Mouse (Mus musculus): Measurements from ENCODE around the gene Rsrc1.

Gene Rsrc1

DNA sequence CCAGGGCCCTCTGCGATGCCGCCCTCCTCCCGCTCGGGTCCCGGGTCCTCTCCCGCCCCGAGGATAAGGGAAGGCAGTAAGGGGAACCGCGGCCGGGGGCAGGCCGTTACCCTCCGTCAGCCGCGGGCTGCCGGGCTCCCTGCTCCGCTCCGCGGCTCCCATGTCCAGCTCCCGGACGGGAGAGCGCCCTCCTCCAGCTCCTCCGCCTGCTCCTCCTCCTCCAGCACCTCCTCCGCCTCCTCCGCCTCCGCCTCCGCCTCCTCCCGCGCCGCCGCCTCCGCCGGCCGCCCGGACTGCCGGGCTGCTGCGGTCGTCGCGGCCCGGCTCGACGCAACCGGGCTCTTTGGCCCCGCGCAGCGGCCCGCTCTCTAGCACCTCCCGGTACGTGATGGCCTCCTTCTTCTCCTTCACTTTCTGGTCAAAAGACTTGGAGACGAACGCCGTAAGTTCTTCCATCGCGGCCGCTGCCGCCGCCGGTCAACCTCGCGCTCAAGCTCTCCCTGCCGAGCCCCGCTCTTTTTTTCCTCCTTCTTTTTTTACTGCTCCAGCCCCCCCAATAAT lies at the start of gene Rsrc1:
Gene Rsrc1 (plus strand): TSS at position 290 of the 561 bp plus-strand sequence.
- no peak for DNase-seq (ENCODE audit: low spot score)

DNA sequence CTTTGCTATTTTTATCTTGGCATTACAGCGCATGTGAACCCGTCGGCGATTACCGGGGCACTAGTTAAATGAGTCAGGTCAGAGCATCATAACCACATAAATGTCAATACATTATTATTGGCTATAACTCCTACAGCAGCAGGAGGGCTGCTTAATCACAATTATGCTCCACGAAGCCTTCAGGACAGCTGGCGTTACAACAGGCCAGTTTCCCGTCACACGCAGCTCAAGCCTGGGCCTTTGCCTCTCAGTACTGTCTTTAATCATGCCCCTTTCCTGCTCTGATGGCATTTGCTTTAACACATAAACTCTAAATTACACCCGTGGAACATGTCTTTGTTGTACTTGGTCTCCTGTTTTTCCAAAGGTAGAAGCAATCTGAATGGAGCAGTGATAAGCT lies 41.5 kb upstream of the Rsrc1 start:
- no peak for DNase-seq (ENCODE audit: low spot score)

DNA sequence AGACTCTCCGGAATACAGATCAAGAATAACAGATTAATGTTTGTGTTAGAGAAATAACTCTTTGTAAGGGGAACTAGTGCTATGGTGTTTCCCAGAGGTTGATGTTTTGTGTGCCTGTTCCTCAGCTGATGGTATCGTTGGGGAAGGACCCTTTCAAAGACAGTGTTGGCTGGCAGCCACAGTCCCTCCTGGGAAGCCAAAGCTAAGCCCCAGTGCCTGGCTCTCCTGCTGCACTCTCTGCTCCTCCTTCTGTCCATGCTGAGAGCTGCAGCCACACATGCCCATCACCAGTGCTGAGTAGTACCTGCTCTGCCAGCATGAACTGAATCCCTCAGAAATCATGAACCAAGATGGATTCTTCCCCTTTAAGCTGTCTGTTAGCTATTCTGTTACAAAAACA lies 26.1 kb upstream of the Rsrc1 start:
- no peak for DNase-seq (ENCODE audit: low spot score)

DNA sequence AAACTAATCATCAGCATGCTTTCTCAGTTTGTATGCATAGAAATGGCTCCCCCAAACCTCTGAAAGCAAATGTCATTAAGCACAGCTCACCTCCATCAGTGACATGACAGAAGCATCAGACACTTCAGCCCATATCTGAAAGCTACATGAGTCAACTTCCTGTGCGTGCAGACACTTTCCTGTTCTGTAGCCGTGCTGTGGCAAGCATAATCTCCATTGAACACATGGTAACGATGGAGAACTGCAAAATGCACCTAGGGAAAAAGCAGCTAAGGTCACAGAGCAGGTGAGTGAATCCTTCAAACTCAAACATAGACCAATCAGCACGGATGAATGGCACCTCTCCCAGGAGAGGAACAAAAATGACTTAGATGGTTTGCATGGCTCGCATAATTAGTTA lies 21.2 kb upstream of the Rsrc1 start:
- no peak for DNase-seq (ENCODE audit: low spot score)

DNA sequence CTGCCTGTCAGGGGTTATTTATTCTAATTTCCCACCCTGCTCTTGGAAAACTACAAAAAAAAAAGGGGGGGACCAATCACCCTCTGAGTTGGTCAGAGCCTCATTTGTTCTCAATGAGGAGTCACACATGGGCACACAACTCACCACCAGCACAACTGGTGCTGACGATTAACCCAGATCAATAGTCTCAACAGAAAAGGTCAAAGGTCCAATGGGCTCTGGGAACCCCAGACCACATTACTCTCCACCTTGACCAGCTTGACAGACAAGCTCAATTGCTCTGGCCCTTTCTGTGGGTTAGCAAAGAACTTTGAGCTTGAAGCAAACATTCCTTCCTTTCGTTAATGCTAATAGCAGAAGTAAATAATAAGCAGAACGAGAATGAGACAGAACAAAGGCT lies 16.3 kb upstream of the Rsrc1 start:
- DNase-seq (ENCODE audit: low spot score) = no peak

DNA sequence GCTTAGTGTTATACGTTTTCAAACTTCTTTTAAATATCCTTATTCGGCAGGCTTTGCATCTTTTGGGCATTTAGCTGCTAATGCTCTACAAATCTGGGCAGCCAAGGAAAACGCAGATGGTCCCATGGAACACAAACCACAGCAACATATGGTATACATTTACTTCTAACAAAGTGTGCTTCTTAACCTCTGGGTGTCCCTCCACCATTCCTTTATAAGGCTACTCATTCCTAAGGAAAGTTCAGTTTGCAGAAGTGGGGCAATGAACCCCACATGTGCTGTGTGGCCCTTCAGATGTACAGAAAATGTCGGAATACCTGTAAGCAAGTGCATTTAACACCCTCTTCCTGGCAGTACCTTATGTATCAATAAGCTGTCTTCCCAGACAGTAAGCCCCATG lies 13.7 kb upstream of the Rsrc1 start:
- no peak for DNase-seq (ENCODE audit: low spot score)

DNA sequence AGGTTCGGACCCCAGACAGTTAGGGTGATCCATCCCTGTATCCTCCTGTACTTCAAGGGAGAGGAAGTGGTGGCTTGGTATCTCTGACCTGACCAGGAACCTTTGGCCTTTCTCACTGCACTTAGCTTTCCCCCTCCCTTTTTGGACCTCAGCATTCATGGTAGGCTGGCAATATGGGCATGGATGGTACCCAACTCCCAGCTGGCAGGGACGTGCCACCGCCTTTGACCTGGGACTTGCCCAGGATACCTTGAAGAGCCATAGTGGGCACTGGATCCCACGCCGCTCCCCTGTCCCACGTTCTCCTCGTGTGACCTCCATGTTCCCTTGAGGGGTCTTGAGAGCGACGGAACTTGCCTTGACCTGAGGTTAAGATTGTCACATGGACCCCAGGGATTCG lies 10.9 kb upstream of the Rsrc1 start:
- no peak for DNase-seq (ENCODE audit: low spot score)

DNA sequence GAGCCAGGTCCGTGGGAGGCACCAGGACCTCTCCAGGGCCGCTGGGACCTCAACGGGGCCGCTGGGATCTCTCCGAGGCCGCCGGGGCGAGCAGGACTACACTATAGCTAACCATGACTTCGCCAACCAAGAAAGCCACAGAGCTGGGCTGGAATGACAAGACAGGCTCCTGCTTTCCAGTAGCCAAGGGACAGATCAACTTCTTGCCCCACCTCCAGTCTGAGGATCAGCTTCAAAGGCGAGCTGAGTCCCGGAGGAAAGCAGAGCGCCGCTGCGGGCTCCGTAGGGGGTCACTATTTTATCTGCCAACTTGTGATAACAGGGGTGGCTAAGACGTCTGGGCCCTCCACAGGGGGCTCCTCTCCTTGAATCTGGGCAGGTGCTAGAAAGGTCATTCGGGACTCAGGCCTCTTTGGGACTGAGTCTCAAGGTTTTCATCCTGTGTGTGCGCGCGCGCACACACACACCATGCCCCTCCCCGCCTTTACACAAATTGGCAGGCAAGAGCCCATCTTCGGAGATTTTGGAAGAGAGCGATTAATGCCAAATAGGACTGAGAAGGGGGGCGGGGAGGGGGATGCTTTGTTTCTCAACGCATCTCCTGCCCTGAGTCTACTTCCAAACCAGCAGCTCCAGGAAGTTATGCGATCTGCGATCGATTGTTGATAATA lies 10.4 kb upstream of the Rsrc1 start:
- DNase-seq (ENCODE audit: low spot score) = no peak

DNA sequence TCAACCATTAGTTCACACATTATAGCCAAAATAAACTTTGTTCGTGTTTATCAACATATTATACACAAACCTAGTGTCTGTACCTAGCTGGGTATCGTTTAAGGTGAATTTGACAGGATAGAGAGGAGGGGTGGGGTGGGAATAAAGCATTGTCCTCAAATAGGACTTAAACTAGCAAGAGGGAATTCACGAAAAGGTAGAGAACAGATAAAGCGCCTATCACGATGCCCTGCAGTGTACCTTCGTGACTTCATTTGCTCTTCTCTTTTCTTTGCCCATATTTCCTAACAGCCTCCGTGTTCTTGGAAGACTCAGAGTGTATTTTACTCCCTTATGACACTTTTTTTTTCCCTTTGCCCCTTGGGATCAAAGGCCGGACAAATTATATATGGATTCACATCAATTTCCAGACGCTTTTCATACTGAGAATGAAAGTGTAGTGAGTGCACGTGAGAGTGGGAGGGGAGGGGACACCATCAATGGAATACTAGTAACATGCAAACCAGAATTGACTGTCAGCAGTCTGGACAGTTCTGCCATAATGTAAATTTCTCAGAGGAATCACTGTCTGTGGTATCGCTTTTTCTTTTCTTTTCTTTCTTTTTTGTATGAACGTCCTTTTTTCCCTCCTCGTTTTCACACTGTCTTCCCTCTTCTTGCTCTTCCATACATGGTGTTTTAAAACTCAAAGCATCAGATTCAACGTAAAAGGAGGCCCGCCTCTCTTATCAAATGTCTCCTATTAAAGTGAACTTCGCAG lies 8.8 kb upstream of the Rsrc1 start:
- DNase-seq (ENCODE audit: low spot score) = no peak

DNA sequence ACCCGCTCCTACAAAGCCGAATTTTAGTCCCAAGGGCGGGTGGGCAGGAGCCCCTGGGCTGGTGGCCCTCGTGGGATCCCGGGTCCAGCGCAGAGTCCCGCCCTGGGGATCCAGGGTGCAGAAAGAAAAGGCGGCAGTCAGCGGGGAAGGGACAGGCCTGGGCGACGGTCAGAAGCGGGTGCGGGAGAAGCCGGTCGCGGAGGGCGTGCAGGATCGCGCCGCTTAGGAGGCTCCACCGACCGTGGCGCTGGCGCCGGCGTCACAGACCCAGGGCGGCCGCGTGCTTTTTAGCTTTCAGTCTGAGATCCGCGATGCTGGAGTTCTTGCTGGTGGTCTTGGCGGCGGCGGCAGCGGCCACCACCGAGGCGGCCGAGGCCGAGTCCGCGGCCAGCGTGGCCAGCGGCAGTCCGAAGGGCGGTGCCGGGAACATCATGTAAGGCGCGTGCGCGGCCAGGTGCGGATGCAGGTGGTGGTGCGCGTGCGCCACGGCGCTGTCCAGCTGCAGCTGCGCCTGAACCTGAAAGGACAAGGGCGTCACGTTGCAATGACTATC lies 7.7 kb upstream of the Rsrc1 start:
- no peak for DNase-seq (ENCODE audit: low spot score)

DNA sequence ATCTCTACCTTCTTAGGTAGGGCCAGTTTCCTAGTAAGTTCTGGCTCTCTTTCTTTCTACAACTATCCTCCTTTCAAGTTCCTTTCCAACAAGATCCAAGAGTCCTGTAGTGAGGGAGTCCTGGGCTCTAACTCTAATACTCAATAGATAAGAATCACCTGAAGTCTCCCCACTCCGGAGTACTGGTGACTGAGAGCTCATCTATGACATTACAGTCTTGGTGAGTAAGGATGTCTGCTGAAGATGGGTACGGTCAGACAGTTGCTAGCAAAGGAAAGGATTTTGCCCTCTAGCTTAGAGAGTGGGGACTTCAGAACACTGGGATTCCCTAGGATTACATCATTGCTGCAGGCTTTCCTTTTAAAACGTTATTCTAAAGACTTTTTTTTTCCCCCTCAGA lies 6.7 kb upstream of the Rsrc1 start:
- DNase-seq (ENCODE audit: low spot score) = no peak

DNA sequence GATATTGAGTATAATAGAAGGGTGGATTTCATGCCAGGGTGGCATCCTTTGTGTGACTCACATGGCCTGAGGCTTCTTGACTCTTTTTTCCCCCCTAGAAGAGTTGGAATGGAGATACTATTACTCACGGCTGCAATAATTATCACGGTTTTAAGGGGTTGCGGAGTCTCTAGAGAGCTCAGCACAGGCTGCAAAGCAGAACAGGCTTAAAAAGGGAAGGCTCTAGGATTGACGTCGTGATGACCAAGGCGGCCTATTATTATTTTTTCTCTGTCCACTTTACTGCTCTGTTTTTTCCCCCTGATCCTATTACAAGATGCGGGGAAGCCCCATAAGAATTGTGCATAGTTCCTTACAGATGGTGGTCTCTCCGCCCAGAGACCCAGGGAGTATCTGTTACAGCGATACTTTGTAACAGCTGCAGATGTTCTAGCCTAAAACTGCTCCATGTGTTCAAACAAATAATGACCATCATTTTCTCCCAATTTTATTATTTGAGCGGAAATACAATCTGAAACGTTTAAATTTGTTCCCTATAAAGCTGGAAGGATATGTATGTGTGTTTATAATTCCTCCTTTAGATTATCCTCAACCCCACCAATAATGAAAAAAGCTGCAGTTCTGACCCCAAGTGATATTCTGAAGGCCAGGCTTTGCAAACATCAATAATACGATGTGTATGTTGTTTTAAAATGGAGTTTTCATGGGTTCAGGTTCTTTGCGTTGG lies 4.1 kb upstream of the Rsrc1 start:
- no peak for DNase-seq (ENCODE audit: low spot score)

DNA sequence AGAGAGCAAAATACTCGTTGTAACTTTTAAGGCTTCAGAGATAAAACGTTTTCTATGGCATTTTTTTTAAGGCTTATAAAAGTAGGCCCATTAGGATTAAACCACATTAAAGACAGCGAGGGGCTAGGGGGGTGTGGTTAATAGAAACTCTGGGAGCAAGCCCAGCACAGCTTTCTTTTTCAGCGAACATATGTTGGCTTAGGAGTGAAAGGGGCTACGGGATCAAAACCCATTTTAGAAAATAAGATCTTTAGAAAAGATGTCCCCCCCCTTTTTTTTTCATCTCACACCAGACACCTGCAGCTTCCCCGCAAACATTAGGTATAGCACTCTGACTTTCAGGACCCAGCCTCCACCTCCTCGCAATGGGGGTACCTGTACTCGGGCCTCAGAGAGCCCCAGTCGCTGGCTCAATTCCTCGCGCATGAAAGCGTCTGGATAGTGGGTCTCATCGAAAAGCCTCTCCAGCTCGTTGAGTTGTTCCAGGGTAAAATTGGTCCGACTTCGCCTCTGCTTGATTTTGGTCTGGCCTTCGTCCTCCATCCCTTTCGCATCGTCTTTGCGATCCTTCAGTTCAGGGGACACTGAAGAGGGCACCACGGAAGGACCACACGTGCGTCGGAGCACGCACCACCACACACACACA lies 3.3 kb upstream of the Rsrc1 start:
- no peak for DNase-seq (ENCODE audit: low spot score)

DNA sequence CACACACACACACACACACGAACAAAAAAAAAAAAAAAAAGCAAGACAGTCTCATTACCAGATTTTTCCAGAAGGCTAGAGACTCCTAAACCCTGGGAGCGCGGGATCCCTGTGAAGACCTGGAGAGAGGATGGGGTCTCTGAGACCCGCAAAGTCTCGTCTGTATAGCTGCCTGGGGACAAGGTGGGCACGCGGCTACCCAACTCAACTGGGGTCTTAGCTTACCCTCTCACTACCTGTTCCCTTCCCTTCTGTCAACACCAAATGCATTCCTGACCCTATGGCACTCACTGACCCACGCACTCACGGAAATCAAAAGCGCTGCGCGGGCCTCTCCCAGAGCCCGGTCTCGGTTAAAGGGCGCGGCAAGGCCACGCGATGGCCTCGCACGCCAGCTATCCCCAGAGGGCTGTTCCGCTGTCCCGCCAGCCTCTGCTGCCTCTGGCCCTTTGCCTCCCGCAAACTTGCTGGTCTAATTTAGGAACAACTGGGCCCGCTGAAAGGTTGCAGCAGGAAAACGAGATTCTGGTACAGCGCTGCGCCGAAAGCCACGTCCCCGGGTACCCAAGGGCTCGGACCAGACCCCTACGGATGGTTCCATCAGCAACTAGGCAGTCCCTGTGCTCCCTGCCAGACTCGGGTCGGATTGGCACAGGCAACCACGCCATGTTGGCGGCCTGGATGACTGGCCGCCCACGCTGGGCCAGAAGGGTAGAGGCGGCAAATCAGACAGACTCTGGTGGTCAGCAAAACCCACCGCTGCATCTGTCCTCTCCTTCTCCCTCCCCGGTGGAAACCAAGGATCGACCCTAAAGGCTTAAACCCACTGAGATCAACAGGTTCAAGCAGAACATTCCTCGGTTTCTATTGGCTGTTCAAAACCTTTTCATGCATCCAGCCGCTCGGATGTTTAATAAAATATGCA lies 2.5 kb upstream of the Rsrc1 start:
- DNase-seq (ENCODE audit: low spot score) = no peak

DNA sequence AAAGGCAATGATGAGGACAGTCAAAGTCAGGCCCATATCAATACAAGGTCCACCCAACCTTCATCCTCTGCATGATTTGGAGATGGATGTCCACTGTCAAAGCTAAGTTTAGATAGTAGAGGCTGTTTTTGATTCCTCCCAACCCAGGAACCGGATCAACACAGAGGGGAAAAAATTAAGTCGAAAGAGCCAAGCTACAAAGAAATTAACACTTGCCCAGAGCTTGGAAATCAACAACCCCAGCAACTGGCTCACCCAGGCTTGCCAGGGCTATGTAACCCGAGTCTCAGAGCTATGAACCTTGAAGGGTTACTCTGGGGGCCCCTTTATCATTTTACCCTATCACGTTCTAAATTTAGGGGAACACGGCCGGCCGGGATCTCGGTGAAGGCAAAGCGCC lies 1.7 kb upstream of the Rsrc1 start:
- DNase-seq (ENCODE audit: low spot score) = no peak

DNA sequence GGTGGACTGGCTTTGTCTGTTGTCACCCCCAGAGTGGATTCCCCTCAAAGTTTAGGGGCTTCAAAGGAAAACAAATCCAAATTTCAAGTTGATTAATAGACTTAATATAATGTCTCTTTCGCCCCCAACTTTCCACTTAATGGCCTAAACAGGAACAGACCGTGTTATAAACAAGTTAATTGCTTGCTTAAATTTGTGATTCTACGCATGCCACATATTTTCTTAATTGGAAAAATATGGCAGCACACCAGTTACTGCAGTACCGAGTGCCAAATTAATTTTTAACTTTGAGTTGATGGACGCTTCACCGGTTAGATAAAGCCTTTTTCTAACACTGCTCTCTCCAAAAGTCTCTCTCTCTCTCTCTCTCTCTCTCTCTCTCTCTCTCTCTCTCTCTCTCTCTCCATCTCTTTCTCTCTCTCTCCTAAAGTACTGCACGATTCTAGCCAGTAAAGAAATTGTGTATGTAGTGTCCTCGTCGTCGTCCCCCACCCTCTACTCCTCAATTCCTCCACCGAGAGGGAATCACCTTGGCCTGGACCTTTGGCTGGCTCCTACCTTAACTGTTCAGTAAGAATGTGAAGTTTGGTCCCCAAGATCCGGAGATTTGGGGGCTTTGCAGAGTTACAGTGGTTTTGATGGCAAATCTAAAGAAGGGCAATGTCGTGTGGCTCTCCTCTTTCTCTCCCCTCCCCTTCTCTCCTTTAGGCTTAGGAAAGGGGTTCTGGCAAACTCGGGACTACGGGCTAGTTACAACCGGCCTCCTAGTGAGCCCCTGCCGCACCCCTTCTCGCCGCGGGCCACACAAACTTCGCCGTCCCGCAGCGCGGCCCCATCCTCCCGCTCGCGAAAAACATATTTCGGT lies 847 bp upstream of the Rsrc1 start:
- DNase-seq (ENCODE audit: low spot score) = no peak

DNA sequence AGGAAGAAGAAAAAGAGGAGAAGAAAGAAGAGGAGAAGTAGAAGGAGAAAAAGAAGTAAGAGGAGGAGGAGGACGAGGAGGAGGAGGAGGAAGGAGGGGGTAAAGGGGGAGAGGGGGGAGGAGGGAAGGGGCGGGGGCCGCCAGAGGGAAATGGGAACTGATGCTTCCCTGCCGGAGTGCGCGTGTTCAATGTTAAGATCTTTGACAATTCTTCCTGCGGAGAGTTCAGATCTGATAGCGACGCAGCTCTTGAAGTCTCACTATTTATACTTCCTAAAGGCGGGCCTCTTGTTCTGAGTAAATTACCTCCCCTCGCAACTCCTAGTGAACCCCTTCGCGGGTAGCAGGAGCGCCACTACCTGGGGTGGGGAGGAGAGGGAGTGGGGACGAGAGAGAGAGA lies 516 bp downstream of the Rsrc1 start, which contains the start of gene Shox2:
Gene Shox2 (minus strand): TSS at position 66 of the 400 bp plus-strand sequence.
- no peak for DNase-seq (ENCODE audit: low spot score)

DNA sequence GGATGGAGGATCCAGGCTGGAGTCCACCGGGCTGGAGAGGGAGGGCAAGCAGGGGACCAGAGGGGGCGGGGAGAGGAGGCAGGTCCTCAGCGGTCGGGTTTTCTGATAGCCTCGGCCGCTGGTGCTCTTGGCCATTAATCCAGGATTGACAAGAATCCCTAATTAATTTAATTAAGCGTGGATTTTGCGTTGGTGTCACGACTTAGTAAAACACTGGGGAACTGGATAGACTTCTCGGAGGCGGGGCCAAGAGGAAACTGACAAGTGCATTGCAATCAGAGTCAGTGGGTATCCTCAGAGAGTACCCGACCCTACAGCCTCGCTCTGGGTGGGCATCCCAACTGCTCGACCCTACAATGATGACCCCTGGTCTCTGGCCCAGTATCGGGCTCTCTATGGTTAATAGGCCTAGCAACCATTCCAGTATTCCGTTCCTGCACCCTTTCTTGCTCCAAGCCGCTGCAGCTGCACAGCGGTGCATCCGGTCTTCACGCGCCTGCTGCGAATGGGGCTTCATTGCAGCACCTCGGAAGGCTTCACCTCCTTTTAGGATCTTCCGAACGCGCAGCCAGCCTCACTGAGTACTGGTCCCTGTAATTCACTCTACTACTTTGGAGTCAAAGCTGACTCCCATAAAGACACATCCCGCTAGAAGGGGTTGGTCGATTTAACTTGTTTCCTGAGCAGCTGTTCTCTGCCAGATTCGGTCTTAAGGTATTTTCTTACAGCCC lies 1.2 kb downstream of the Rsrc1 start:
- no peak for DNase-seq (ENCODE audit: low spot score)

DNA sequence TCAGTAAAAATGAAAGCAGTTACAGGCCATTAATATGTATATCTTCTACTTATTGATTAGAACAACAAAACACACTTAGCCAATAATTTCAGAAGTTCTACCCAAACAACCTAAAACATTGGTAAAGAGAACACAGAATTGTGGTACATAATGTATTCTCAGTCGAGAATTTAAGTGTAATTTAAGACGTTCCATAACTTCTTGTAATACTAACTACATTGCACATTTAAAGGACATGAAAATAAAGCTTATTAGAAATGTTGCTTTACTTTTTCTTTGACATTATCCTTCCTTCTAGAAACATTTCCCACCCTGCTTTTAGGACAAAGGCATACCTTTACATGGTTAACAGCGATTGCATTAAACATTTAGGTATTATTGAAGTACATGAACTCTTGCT lies 2.3 kb downstream of the Rsrc1 start:
- DNase-seq (ENCODE audit: low spot score) = no peak

Data from urinary bladder, postnatal 10 days (tissue).